Mouse (Mus musculus) liver, adult 2 months (tissue): ENCODE results near the gene Tmbim7. TPM values are rescaled to one million over a fixed set of nuclear protein-coding genes. Genes with fewer than 3 reads are reported as not detected.
"Not testable (repeated sequence)": the region's sequence is repeated elsewhere in the genome, so short reads cannot be mapped to it uniquely, and the experiment has no call there.

Experiments
- DNase-seq: peaks from one replicate; pipeline ENCODE4 v3.0.0-alpha.2; 2011; ENCODE audit warnings: low read depth, low spot score; ENCODE audit errors: extremely low read depth
- H3K27ac ChIP-seq: fragments of 200-500 bp; replicated peaks from 2 replicates; pipeline ENCODE4 v1.5.1; 2012; ENCODE audit warnings: low read depth, mild to moderate bottlenecking, control low read depth, inconsistent platforms, low read length; ENCODE audit not compliant: insufficient read depth
- H3K27me3 ChIP-seq: fragments of 200-500 bp; 2 replicates; pipeline ENCODE4 v1.6.1; 2012; ENCODE audit warnings: mild to moderate bottlenecking, moderate library complexity, low read length, inconsistent platforms; ENCODE audit not compliant: control insufficient read depth, insufficient read depth
- H3K36me3 ChIP-seq: fragments of 200-500 bp; 2 replicates; pipeline ENCODE4 v1.6.1; 2012; ENCODE audit warnings: low read length, inconsistent platforms; ENCODE audit not compliant: control insufficient read depth, insufficient read depth
- H3K4me1 ChIP-seq: fragments of 200-500 bp; 2 replicates; pipeline ENCODE4 v1.6.1; 2011; ENCODE audit warnings: low read length; ENCODE audit not compliant: control insufficient read depth, insufficient read depth
- H3K4me3 ChIP-seq: fragments of 200-500 bp; 2 replicates; pipeline ENCODE4 v1.5.1; 2011; ENCODE audit warnings: low read depth, mild to moderate bottlenecking, control low read depth, low read length, moderate library complexity; ENCODE audit not compliant: insufficient read depth
- H3K79me2 ChIP-seq: fragments of 200-500 bp; 2 replicates; pipeline ENCODE4 v1.6.1; 2012; ENCODE audit warnings: inconsistent platforms, mild to moderate bottlenecking, low read length, moderate library complexity; ENCODE audit not compliant: control insufficient read depth, insufficient read depth
- H3K9ac ChIP-seq: fragments of 200-500 bp; 2 replicates; pipeline ENCODE4 v1.6.1; 2012; ENCODE audit warnings: low read depth, mild to moderate bottlenecking, control low read depth, inconsistent platforms, low read length
- CTCF ChIP-seq: fragments of 200-500 bp; IDR thresholded peaks from 2 replicates; pipeline ENCODE4 v1.5.1; 2011; ENCODE audit warnings: low read depth, low read length, control low read depth
- POLR2A ChIP-seq: fragments of 200-500 bp; IDR thresholded peaks from 2 replicates; pipeline ENCODE4 v1.6.1; 2011; ENCODE audit warnings: low read length, control low read depth; ENCODE audit not compliant: insufficient read depth; ENCODE audit errors: extremely low read depth
- WGBS: fragments of 180-500 bp; shearing (Covaris S2); methylation state at CpG from one replicate; pipeline ENCODE4 v1.1.7; 2018; 5-methylcytosine and 5-hydroxymethylcytosine counted together
- polyA plus RNA-seq: library from polyadenylated mRNA; depleted of rRNA; stranded (reverse); fragments of >200 nt; gene quantifications from 2 replicates; pipeline ENCODE4 v1.2.3, GENCODE M21; 2012
- total RNA-seq: library from RNA; depleted of rRNA; stranded (reverse); fragments of >200 nt; gene quantifications from 2 replicates; pipeline ENCODE4 v1.2.3, GENCODE M21; 2014

Gene Tmbim7
- total and polyA plus RNA-seq, 2 experiments, result not detected

DNA sequence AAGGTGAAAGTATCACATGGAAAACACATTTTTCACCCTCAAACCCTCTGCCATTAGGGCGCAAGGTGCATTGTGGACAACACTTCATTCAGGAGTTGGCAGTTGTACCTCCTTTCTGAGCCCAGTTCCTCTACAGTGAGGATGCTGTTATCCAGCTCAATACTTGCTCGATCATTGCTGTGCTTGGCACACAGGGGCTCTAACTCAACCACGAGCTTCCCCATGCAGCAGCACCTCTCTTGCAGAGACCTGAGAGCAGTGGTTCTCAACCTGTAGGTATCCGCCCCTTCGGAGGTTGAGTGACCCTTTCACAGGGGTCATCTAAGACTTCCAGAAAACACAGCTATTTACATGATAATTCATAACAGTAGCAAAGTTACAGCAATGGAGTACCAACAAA lies 640 bp downstream of the Tmbim7 start:
- Histone ChIP-seq H3K27me3 (no peaks in the 10 kb centered on the region), H3K9ac (no peak overlapping the region), H3K4me3 (no peak overlapping the region), H3K4me1 (peaks cover 2% of the 10 kb centered on the region; the same call in 1 of the 2 replicates), H3K79me2 (no peaks in the 10 kb centered on the region), H3K27ac (no peak overlapping the region), H3K36me3 (no peaks in the 10 kb centered on the region)
- no peak for DNase-seq
- 91% methylated on average over 5 of the region's 5 CpGs for WGBS
- TF ChIP-seq POLR2A, result no peak
- TF ChIP-seq CTCF, result no peak

DNA sequence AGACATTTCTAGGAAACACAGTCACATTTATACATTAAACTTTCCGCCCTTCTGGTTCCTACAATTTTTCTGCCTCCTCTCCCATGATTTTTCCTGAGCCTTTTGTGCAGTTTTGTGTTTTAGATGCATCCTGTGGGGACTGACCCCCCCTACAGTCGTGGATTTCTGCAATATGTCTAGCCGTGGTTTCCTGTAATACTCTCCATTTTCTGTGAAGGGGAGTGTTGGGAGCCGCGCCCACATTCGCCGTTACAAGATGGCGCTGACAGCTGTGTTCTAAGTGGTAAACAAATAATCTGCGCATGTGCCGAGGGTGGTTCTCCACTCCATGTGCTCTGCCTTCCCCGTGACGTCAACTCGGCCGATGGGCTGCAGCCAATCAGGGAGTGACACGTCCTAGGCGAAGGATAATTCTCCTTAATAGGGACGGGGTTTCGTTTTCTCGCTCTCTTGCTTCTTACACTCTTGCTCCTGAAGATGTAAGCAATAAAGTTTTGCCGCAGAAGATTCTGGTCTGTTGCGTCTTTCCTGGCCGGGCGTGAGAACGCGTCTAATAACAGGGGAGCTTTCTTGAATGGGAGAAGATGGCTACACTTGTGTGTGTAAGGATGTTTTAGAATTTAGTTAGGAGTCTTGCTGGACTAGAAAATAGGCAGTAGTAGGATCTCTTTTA lies 2.1 kb downstream of the Tmbim7 start:
- not testable (repeated sequence) for DNase-seq, H3K27ac ChIP-seq, H3K36me3 ChIP-seq, H3K79me2 ChIP-seq, H3K4me3 ChIP-seq, H3K4me1 ChIP-seq, H3K9ac ChIP-seq, H3K27me3 ChIP-seq
- 94% methylated on average over 18 of the region's 25 CpGs for WGBS

DNA sequence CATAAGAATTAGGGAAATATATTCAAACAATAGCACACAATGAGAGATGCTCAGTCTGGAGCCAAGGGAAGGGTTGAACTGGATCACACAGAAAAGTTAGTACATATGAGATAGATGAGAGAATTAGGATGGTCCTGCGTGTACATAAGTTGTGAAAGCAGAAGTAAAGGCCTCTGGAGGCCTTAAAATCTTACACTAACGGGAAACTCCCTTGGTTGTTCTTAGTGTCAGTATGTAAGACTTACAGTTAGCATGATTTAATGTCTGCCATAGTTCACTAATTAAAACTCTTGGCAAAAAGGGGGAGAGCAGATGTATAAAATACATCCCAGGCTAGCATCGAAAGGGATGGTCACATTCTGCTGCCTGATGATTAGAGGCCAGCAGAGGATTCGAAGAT lies 2.8 kb downstream of the Tmbim7 start:
- 87% methylated on average over 4 of the region's 4 CpGs for WGBS
- Histone ChIP-seq H3K36me3 (no peaks in the 10 kb centered on the region), H3K4me3 (no peak overlapping the region), H3K27me3 (no peaks in the 10 kb centered on the region), H3K79me2 (no peaks in the 10 kb centered on the region), H3K27ac (no peak overlapping the region), H3K9ac (no peak overlapping the region), H3K4me1 (no peaks in the 10 kb centered on the region)
- DNase-seq, result no peak
- TF ChIP-seq CTCF (no peak), POLR2A (no peak)

- Histone ChIP-seq H3K27me3 (no peaks in the 10 kb centered on the region), H3K4me1 (no peaks in the 10 kb centered on the region), H3K36me3 (no peaks in the 10 kb centered on the region), H3K79me2 (no peaks in the 10 kb centered on the region), H3K4me3 (no peak within 1 kb of the TSS), H3K9ac (no peak within 1 kb of the TSS), H3K27ac (no peak within 1 kb of the TSS)
- TF ChIP-seq CTCF (no peak), POLR2A (no peak)
- no peak for DNase-seq
- 74% methylated on average over 5 of the region's 5 CpGs for WGBS
Observed at GRCm38 (mm10) chr5:3657085-3657484, 6.1 kb downstream of the Tmbim7 start, which contains the start of gene Gatad1. TSS of gene Gatad1 (minus strand) at chr5:3657185.

DNA sequence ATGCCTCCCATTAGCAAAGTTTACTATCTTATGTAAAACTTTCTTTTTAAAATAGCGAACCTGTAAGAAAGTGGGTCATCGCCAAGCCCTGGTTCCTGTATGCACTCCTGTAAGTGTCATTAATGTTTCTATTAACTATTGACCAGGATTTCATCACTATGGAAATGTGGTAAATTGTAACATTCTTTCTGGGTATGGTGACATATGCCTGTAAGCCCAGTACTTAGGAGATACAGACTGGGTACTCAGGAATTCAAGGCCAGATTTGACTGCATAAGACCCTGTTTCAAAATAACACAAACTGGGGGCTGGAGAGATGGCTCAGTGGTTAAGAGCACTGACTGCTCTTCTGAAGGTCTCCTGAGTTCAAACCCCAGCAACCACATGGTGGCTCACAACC lies 14.2 kb downstream of the Tmbim7 start:
- DNase-seq, result no peak
- H3K9ac ChIP-seq, result no peak overlapping the region
- no peaks in the 10 kb centered on the region for H3K79me2 ChIP-seq
- H3K27me3 ChIP-seq, result no peaks in the 10 kb centered on the region
- no peaks in the 10 kb centered on the region for H3K36me3 ChIP-seq
- 63% methylated on average over 2 of the region's 2 CpGs for WGBS
- TF ChIP-seq POLR2A (no peak), CTCF (no peak)
- no peaks in the 10 kb centered on the region for H3K4me1 ChIP-seq
- H3K27ac ChIP-seq, result no peak overlapping the region
- no peak overlapping the region for H3K4me3 ChIP-seq

DNA sequence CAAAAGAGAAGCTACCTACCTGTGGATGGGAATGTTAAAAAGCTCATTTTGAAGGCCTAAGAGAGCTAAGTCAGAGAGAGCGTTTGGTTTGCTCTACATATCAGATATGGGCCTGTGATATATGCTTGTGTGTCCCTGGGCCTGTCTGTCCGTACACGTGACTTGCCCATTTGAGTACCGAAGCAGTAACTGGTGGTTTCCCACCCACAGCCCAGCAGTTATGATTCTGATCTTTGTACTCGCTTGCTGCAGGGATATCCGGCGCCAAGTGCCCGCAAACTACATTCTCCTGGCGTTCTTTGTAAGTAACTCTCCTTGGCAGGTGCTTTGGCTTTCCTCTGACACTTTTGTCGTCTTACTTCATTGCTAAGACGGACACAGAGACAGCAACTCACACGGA lies 15.6 kb downstream of the Tmbim7 start:
- H3K27me3 ChIP-seq, result no peaks in the 10 kb centered on the region
- no peak for DNase-seq
- WGBS, result 87% methylated on average over 12 of the region's 12 CpGs
- TF ChIP-seq CTCF (no peak), POLR2A (no peak)
- H3K4me1 ChIP-seq, result no peaks in the 10 kb centered on the region
- H3K27ac ChIP-seq, result no peak overlapping the region
- H3K79me2 ChIP-seq, result no peaks in the 10 kb centered on the region
- H3K4me3 ChIP-seq, result no peak overlapping the region
- no peaks in the 10 kb centered on the region for H3K36me3 ChIP-seq
- no peak overlapping the region for H3K9ac ChIP-seq
